ENCODE assay signal across 9 mouse cellular contexts in the genomic region with DNA sequence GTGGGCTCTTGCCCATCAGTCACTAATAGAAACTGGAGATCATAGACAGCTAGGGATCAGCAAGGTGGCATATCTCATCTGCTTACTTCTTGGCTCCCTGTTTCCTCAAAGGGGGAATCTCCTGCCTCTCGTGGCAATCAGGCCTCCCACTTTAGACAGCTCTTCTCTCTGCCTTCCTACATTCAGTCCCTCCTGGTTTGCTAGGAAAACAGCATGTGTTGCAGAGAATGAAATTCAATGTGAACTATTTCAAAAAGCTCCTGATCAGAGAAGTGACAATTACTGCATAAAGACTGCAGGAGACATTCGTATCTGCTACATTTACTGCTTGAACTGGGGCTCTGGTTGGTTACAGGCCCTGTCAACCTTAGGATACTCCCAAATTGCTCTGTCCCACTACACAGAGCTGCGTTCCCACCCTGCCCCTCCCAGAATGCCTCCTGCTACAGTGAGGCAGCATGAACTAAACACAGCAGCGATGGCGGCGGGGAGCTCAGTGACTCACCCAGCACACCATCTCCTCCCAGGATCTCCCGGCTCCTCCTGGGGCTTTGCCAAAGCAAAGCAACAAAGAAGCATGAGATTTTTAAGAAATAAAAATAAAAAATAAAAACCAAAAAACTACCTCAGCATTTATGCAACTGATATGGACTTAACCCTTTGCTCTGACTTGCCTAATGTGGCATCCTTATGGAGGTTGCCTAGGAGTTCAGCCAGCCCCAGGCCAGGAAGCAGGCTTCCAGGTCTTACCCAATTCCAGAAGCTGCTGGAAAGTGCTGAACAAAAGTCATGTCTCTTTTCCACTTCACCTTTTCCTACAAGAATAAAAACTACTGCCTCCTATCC. TPM values are rescaled to one million over a fixed set of nuclear protein-coding genes. Genes with fewer than 3 reads are reported as not detected.
DNase-seq lines count a peak whose midpoint lies in the region; ATAC-seq and TF ChIP-seq lines count a peak whose summit lies in the region.
"Had no signal": no experiment of that assay in that cellular context is flagged by ENCODE, and none has a peak within 500 bp of the region (broad histone marks: within the 10 kb centered on the region; RNA-seq: fewer than 3 reads in every experiment).

No protein-coding gene starts in this region.

- no peak overlapping the region for H3K9ac ChIP-seq in kidney, embryonic 15.5 days
- no peak overlapping the region for H3K9ac ChIP-seq in MEL (ENCODE audit: control insufficient read depth, low read depth, low read length, poor library complexity, severe bottlenecking)
- H3K9ac ChIP-seq in intestine, embryonic 16.5 days (ENCODE audit: low read depth, low read length) = no peak overlapping the region
- H3K9ac ChIP-seq: lung, embryonic 15.5 days had no signal

- no peaks in the 10 kb centered on the region for H3K27me3 ChIP-seq in kidney, embryonic 15.5 days
- H3K27me3 ChIP-seq in MEL (ENCODE audit: control insufficient read depth in 1 of 2, insufficient read depth in 2 of 2, low read length in 2 of 2) = no peaks in the 10 kb centered on the region
- H3K27me3 ChIP-seq in intestine, embryonic 16.5 days (replicated peaks; ENCODE audit: control insufficient read depth, insufficient read depth, low read length) = no peaks in the 10 kb centered on the region
- H3K27me3 ChIP-seq: lung, embryonic 15.5 days had no signal

- H3K9me3 ChIP-seq in kidney, embryonic 15.5 days (replicated peaks) = no peaks in the 10 kb centered on the region
- H3K9me3 ChIP-seq in MEL (replicated peaks; ENCODE audit: insufficient read depth, low read length) = no peaks in the 10 kb centered on the region
- no peaks in the 10 kb centered on the region for H3K9me3 ChIP-seq in intestine, embryonic 16.5 days (ENCODE audit: control insufficient read depth, low read length)
- H3K9me3 ChIP-seq: lung, embryonic 15.5 days had no signal

- DNase-seq in kidney, adult 8-10 months = no peak
- DNase-seq in 3134 (ENCODE audit: extremely low read depth, insufficient read length, low spot score) (peak; percentile 66), MEL (ENCODE audit: low read depth, low spot score) (peak; percentile 48)
- DNase-seq in spleen, postnatal 36 days (ENCODE audit: low spot score in 2 of 2) = no peak

- no peak for TF ChIP-seq POLR2A in MEL (IDR thresholded peaks at IDR 0.05; ENCODE audit: control insufficient read depth in 1 of 2, insufficient read depth in 1 of 2, low read depth in 1 of 2, low read length in 2 of 2, poor library complexity in 1 of 2)

- H3K4me2 ChIP-seq in kidney, embryonic 15.5 days = no peak overlapping the region
- no peak overlapping the region for H3K4me2 ChIP-seq in intestine, embryonic 16.5 days (ENCODE audit: low read depth, low read length)
- H3K4me2 ChIP-seq: lung, embryonic 15.5 days had no signal

- peaks cover 53% of the 10 kb centered on the region for H3K4me1 ChIP-seq in kidney, embryonic 15.5 days
- peaks cover 9 to 17% of the 10 kb centered on the region in 2 experiments for H3K4me1 ChIP-seq in MEL (ENCODE audit: control insufficient read depth in 1 of 2, insufficient read depth in 2 of 2, low read length in 2 of 2)
- peaks cover 23% of the 10 kb centered on the region for H3K4me1 ChIP-seq in intestine, embryonic 16.5 days (ENCODE audit: control insufficient read depth, insufficient read depth, low read length)

- H3K4me3 ChIP-seq in kidney, embryonic 15.5 days (replicated peaks) = no peak overlapping the region
- H3K4me3 ChIP-seq in MEL (ENCODE audit: control insufficient read depth in 1 of 2, insufficient read depth in 1 of 2, low read depth in 2 of 2, low read length in 2 of 2) = no peak overlapping the region
- H3K4me3 ChIP-seq in intestine, embryonic 16.5 days (ENCODE audit: low read length) = no peak overlapping the region
- H3K4me3 ChIP-seq: erythroblast, embryonic 14.5 days; lung, embryonic 15.5 days had no signal

- TF ChIP-seq CTCF in MEL (IDR thresholded peaks at IDR 0.05 in 2 of 3, conservative IDR thresholded peaks at IDR 0.05 in 1 of 3; ENCODE audit: control insufficient read depth in 1 of 3, insufficient read depth in 1 of 3, low read depth in 2 of 3, low read length in 3 of 3, poor library complexity in 1 of 3, severe bottlenecking in 1 of 3) = no peak

- peaks cover 16% of the 10 kb centered on the region for H3K79me2 ChIP-seq in MEL (ENCODE audit: control insufficient read depth, insufficient read depth, low read length, poor library complexity)

- H3K27ac ChIP-seq in kidney, embryonic 15.5 days = peak overlapping the region; percentile 19
- no peak overlapping the region for H3K27ac ChIP-seq in MEL (ENCODE audit: control insufficient read depth, low read depth, low read length)
- H3K27ac ChIP-seq in intestine, embryonic 16.5 days (ENCODE audit: low read length) = 0 out of 2 replicates have a peak overlapping the region, but pooled peaks have one; percentile 23
- H3K27ac ChIP-seq: lung, embryonic 15.5 days had no signal

- WGBS in kidney, embryonic 15.5 days = 72% methylated on average over 7 of the region's 7 CpGs
- WGBS in intestine, embryonic 16.5 days = 66% methylated on average over 7 of the region's 7 CpGs

- no peak for TF ChIP-seq RAD21 in MEL (IDR thresholded peaks at IDR 0.05; ENCODE audit: low read depth, low read length)

- H3K36me3 ChIP-seq in kidney, embryonic 15.5 days = peaks cover 14% of the 10 kb centered on the region; the same call in 1 of the 2 replicates
- peaks cover 3 to 31% of the 10 kb centered on the region in 2 experiments; a peak in 3 of 4 replicates for H3K36me3 ChIP-seq in MEL (ENCODE audit: control insufficient read depth in 1 of 2, insufficient read depth in 2 of 2, low read length in 2 of 2)
- no peaks in the 10 kb centered on the region for H3K36me3 ChIP-seq in intestine, embryonic 16.5 days (ENCODE audit: control insufficient read depth, insufficient read depth, low read length)
- H3K36me3 ChIP-seq: lung, embryonic 15.5 days had no signal

- TF ChIP-seq EP300 in MEL (IDR thresholded peaks at IDR 0.05; ENCODE audit: low read depth in 1 of 2, low read length in 2 of 2) = no peak

- ATAC-seq in kidney, embryonic 15.5 days (replicated peaks; ENCODE audit: low FRiP score) = no peak
- no peak for ATAC-seq in intestine, embryonic 16.5 days
- no peak for ATAC-seq in inflammation-experienced regulatory T-cells, adult 6 months

TF ChIP-seq in MEL, 35 proteins besides CTCF, POLR2A, EP300 and RAD21:
- TF ChIP-seq NELFE (IDR thresholded peaks at IDR 0.05; ENCODE audit: low read depth, low read length) (no peak), ETS1 (IDR thresholded peaks at IDR 0.05; ENCODE audit: low read depth, low read length) (no peak), GATA1 (IDR thresholded peaks at IDR 0.05; ENCODE audit: low read depth, low read length) (no peak), ZC3H11A (IDR thresholded peaks at IDR 0.05; ENCODE audit: low read depth, low read length) (no peak), TAL1 (IDR thresholded peaks at IDR 0.05; ENCODE audit: low read length) (no peak), KAT2A (conservative IDR thresholded peaks at IDR 0.05; ENCODE audit: low read depth, low read length) (no peak), BHLHE40 (IDR thresholded peaks at IDR 0.05; ENCODE audit: borderline replicate concordance, low read depth, low read length) (no peak)
TF ChIP-seq in MEL: peak in this region for 0.

RNA-seq across cellular contexts. Expression of gene Rcor2, which starts 34.7 kb away (rescaled TPM):
- polyA plus RNA-seq in kidney, embryonic 15.5 days (2015; fragmentation: Nextera tagmentation; extraction: Ambion mirVana) = 15.9 and 16.0 TPM in 2 replicates
- 31.4 and 33.7 TPM in 2 replicates for total RNA-seq in MEL (2012; rRNA removed)
- polyA plus RNA-seq in MEL (2012; ENCODE audit: insufficient read depth in 1 of 2, insufficient read length in 2 of 2, low read depth in 1 of 2, low replicate concordance in 2 of 2, missing spikeins in 1 of 2) = 10 to 100 TPM in 1 of 2 experiments, not detected in 1; 60.2 TPM
- 6.5 and 9.0 TPM in 2 replicates for polyA plus RNA-seq in intestine, embryonic 16.5 days (2015; fragmentation: Nextera tagmentation; extraction: Ambion mirVana)
- not detected for polyA plus RNA-seq in inflammation-experienced regulatory T-cells, adult 6 months (2017; shearing (Covaris generic))

RNA-seq across cellular contexts. Expression of gene Mark2, which starts 39.8 kb away (rescaled TPM):
- 39.8 and 45.1 TPM in 2 replicates for polyA plus RNA-seq in kidney, embryonic 15.5 days (2015; fragmentation: Nextera tagmentation; extraction: Ambion mirVana)
- total RNA-seq in MEL (2012; rRNA removed) = 34.6 and 36.1 TPM in 2 replicates
- polyA plus RNA-seq in MEL (2012; ENCODE audit: insufficient read depth in 1 of 2, insufficient read length in 2 of 2, low read depth in 1 of 2, low replicate concordance in 2 of 2, missing spikeins in 1 of 2) = 10 to 100 TPM in 1 of 2 experiments, not detected in 1; 72.4 TPM
- 39.1 and 41.4 TPM in 2 replicates for polyA plus RNA-seq in intestine, embryonic 16.5 days (2015; fragmentation: Nextera tagmentation; extraction: Ambion mirVana)
- polyA plus RNA-seq in inflammation-experienced regulatory T-cells, adult 6 months (2017; shearing (Covaris generic)) = 10 to 100 TPM; 50.5 to 69.5 (median 57.4) TPM

Comparison
In these comparisons a context has a peak if more than half of its experiments do, and no peak if none do; other contexts are left out.
1. DNase-seq: peak in 3134 (single experiment) and MEL (single experiment); none in kidney, adult 8-10 months (0 of 2) and spleen, postnatal 36 days (0 of 2).